Mouse (Mus musculus) lung, embryonic 14.5 days (tissue): ENCODE results near the gene H2-Ab1. TPM values are rescaled to one million over a fixed set of nuclear protein-coding genes. Genes with fewer than 3 reads are reported as not detected.
"Not testable (repeated sequence)": the region's sequence is repeated elsewhere in the genome, so short reads cannot be mapped to it uniquely, and the experiment has no call there.

Experiments
- ATAC-seq: fragments of 200-750 bp; cut with Nextera tagmentation; 2 replicates; pipeline ENCODE4 v1.8.0; 2017; ENCODE audit warnings: mild to moderate bottlenecking, moderate TSS enrichment, moderate library complexity; ENCODE audit not compliant: insufficient read depth
- DNase-seq: peaks from one replicate; pipeline ENCODE4 v3.0.0-alpha.2; 2015
- H3K27ac ChIP-seq: fragments of 300-500 bp; sonication (generic); 2 replicates; pipeline ENCODE4 v1.5.1; 2014; ENCODE audit warnings: low read depth, mild to moderate bottlenecking, moderate library complexity
- H3K27me3 ChIP-seq: fragments of 300-500 bp; sonication (generic); 2 replicates; pipeline ENCODE4 v1.6.1; 2014; ENCODE audit warnings: low read length, control low read depth; ENCODE audit not compliant: insufficient read depth
- H3K36me3 ChIP-seq: fragments of 300-500 bp; sonication (generic); 2 replicates; pipeline ENCODE4 v1.6.1; 2014; ENCODE audit warnings: control low read depth; ENCODE audit not compliant: insufficient read depth
- H3K4me1 ChIP-seq: fragments of 300-500 bp; sonication (generic); 2 replicates; pipeline ENCODE4 v1.6.1; 2014; ENCODE audit warnings: antibody characterized with exemption, control low read depth; ENCODE audit not compliant: insufficient read depth
- H3K4me2 ChIP-seq: fragments of 300-500 bp; sonication (generic); 2 replicates; pipeline ENCODE4 v1.6.1; 2014; ENCODE audit warnings: mild to moderate bottlenecking
- H3K4me3 ChIP-seq: fragments of 300-500 bp; sonication (generic); 2 replicates; pipeline ENCODE4 v1.5.1; 2014; ENCODE audit warnings: low read depth, low read length
- H3K9ac ChIP-seq: fragments of 300-500 bp; sonication (generic); 2 replicates; pipeline ENCODE4 v1.6.1; 2014
- H3K9me3 ChIP-seq: fragments of 300-500 bp; sonication (generic); 2 replicates; pipeline ENCODE4 v1.6.1; 2016; ENCODE audit warnings: low read depth, low read length, control low read depth
- CTCF ChIP-seq: IDR thresholded peaks from 2 replicates; pipeline ENCODE4 v1.5.1; 2016; ENCODE audit warnings: antibody characterized with exemption, low read depth
- WGBS: fragments of 180-500 bp; shearing (Covaris S2); extraction: QIAGEN DNeasy Blood & Tissue Kit; methylation state at CpG from one replicate; pipeline ENCODE4 v1.1.7; 2014; 5-methylcytosine and 5-hydroxymethylcytosine counted together
- polyA plus RNA-seq: library from polyadenylated mRNA; unstranded; fragments of >200 nt; fragmentation: Nextera tagmentation; extraction: Ambion mirVana; gene quantifications from 2 replicates; pipeline ENCODE4 v1.2.1, GENCODE M21; 2014

H2-Ab1 gene
- polyA plus RNA-seq, 1 experiment from 2014 or later, result 2.8 TPM

DNA sequence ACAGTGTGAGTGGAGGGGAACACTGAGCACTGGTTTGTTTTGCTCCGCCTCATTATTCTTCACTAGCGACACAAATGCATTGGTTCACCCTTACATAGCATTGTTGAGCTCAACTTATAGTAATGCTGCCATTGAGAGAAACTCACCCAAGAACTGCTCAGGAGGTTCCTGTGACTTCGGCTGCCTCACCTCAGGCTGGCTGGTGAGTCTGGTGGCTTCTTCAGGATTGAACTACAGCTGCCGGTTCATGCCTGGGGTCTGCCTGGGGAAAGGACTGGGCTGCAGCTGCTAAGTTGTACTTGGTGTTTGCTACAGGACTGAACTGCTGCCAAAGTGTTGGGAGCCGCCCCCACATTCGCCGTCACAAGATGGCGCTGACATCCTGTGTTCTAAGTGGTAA is 32.1 kb upstream of the H2-Ab1 start:
- peaks cover 5% of the 10 kb centered on the region; the same call in 1 of the 2 replicates for H3K9me3 ChIP-seq
- no peak overlapping the region for H3K27ac ChIP-seq
- 95% methylated on average over 8 of the region's 8 CpGs for WGBS
- H3K4me2 ChIP-seq, result no peak overlapping the region
- H3K36me3 ChIP-seq, result no peaks in the 10 kb centered on the region
- H3K27me3 ChIP-seq, result no peaks in the 10 kb centered on the region
- ATAC-seq (no peak), DNase-seq (no peak)
- no peak overlapping the region for H3K4me3 ChIP-seq
- no peaks in the 10 kb centered on the region for H3K4me1 ChIP-seq
- no peak overlapping the region for H3K9ac ChIP-seq
- TF ChIP-seq CTCF, result no peak

- H3K9ac ChIP-seq, H3K27me3 ChIP-seq, H3K4me3 ChIP-seq, ATAC-seq, DNase-seq, H3K4me1 ChIP-seq, H3K36me3 ChIP-seq, H3K9me3 ChIP-seq, H3K4me2 ChIP-seq, H3K27ac ChIP-seq: not testable (repeated sequence)
- 95% methylated on average over 13 of the region's 23 CpGs for WGBS
These were observed 31.6 kb upstream of the H2-Ab1 start for GRCm38 (mm10) chr17:34225911-34226310.

DNA sequence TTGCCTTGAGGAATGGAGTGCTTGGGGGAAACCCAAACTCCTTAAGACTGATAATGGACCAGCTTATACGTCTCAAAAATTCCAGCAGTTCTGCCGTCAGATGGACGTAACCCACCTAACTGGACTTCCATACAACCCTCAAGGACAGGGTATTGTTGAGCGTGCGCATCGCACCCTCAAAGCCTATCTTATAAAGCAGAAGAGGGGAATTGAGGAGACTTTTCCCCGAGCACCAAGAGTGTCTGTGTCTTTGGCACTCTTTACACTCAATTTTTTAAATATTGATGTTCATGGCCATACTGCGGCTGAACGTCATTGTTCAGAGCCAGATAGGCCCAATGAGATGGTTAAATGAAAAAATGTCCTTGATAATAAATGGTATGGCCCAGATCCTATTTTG is 26.5 kb upstream of the H2-Ab1 start:
- not testable (repeated sequence) for H3K4me1 ChIP-seq, H3K4me3 ChIP-seq, H3K4me2 ChIP-seq, H3K9ac ChIP-seq, H3K27me3 ChIP-seq, H3K9me3 ChIP-seq, ATAC-seq, DNase-seq, H3K36me3 ChIP-seq, H3K27ac ChIP-seq
- WGBS, result 89% methylated on average over 4 of the region's 9 CpGs

DNA sequence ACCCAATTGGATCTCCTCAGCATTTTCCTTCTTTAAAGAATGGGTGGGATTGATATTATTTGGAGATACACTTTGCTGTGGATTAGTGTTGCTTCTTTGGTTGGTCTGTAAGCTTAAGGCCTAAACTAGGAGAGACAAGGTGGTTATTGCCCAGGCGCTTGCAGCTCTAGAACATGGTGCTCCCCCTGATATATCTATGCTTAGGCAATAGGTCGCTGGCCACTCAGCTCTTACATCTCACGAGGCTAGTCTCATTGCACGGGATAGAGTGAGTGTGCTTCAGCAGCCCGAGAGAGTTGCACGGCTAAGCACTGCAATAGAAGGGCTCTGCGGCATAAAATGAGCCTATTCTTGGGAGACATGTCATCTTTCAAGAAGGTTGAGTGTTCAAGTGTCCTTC is 25.5 kb upstream of the H2-Ab1 start:
- H3K27me3 ChIP-seq, H3K36me3 ChIP-seq, H3K27ac ChIP-seq, H3K4me3 ChIP-seq, H3K9ac ChIP-seq, H3K9me3 ChIP-seq, DNase-seq, H3K4me2 ChIP-seq, ATAC-seq, H3K4me1 ChIP-seq: not testable (repeated sequence)
- WGBS, result 92% methylated on average over 5 of the region's 7 CpGs

DNA sequence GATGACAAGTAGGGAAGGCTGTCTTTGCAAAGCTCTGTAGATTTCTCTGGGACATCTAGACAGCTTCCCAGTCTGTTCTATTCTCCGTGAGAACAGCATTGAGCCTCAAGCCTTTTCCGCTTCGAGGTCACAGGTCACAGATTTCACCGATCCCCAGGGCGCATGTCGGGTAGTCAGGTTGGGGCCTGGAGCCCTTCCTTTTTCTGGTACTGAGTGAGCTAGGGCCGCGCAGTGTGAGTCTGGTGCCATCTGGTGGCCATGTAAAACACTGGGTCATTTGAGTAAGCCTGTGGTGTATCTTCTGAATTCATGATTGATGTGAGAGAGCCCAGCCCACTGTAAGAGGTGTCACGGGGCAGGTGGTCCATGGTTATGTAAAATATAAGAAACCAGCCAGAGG is 22.6 kb upstream of the H2-Ab1 start:
- WGBS, result 38% methylated on average over 9 of the region's 9 CpGs
- H3K36me3 ChIP-seq, result no peaks in the 10 kb centered on the region
- no peak overlapping the region for H3K4me3 ChIP-seq
- no peaks in the 10 kb centered on the region for H3K4me1 ChIP-seq
- DNase-seq (peak; percentile 75), ATAC-seq (peak; percentile 58; the same call in 1 of the 2 replicates)
- no peaks in the 10 kb centered on the region for H3K9me3 ChIP-seq
- H3K27me3 ChIP-seq, result no peaks in the 10 kb centered on the region
- H3K27ac ChIP-seq, result no peak overlapping the region
- TF ChIP-seq CTCF, result peak; percentile 80
- no peak overlapping the region for H3K9ac ChIP-seq
- H3K4me2 ChIP-seq, result no peak overlapping the region

GRCm38 (mm10) chr17:34236691-34237090 is 20.8 kb upstream of the H2-Ab1 start:
- H3K4me1 ChIP-seq, result no peaks in the 10 kb centered on the region
- H3K4me3 ChIP-seq, result no peak overlapping the region
- H3K9ac ChIP-seq, result no peak overlapping the region
- H3K27ac ChIP-seq, result no peak overlapping the region
- H3K4me2 ChIP-seq, result no peak overlapping the region
- H3K9me3 ChIP-seq, result no peaks in the 10 kb centered on the region; the same call in 1 of the 2 replicates
- DNase-seq, result peak; percentile 19
- TF ChIP-seq CTCF, result no peak
- 60% methylated on average over 5 of the region's 5 CpGs for whole genome bisulfite sequencing
- H3K36me3 ChIP-seq, result no peaks in the 10 kb centered on the region
- no peak for ATAC-seq
- no peaks in the 10 kb centered on the region for H3K27me3 ChIP-seq

GRCm38 (mm10) chr17:34237741-34238140 is 19.7 kb upstream of the H2-Ab1 start:
- Histone ChIP-seq H3K9me3 (no peaks in the 10 kb centered on the region; the same call in 1 of the 2 replicates), H3K4me2 (no peak overlapping the region), H3K4me3 (no peak overlapping the region), H3K4me1 (no peaks in the 10 kb centered on the region), H3K27me3 (no peaks in the 10 kb centered on the region), H3K9ac (no peak overlapping the region), H3K27ac (no peak overlapping the region), H3K36me3 (no peaks in the 10 kb centered on the region)
- ATAC-seq, result no peak
- TF ChIP-seq CTCF, result no peak
- no peak for DNase-seq
- 74% methylated on average over 3 of the region's 3 CpGs for WGBS

GRCm38 (mm10) chr17:34238706-34239105 is 18.8 kb upstream of the H2-Ab1 start, which contains the start of gene H2-Ob:
TSS of gene H2-Ob (plus strand) at chr17:34238903.
- no peaks in the 10 kb centered on the region for H3K27me3 ChIP-seq
- H3K9me3 ChIP-seq, result no peaks in the 10 kb centered on the region; the same call in 1 of the 2 replicates
- H3K4me3 ChIP-seq, result no peak within 1 kb of the TSS
- H3K27ac ChIP-seq, result no peak within 1 kb of the TSS
- DNase-seq, result peak; percentile 62
- H3K4me1 ChIP-seq, result no peaks in the 10 kb centered on the region
- no peak for TF ChIP-seq CTCF
- H3K4me2 ChIP-seq, result 0 out of 2 replicates have a peak within 1 kb of the TSS, but pooled peaks have one; percentile 23
- ATAC-seq, result no peak
- H3K36me3 ChIP-seq, result no peaks in the 10 kb centered on the region
- 58% methylated on average over 3 of the region's 3 CpGs for WGBS
- no peak within 1 kb of the TSS for H3K9ac ChIP-seq
